Mouse (Mus musculus) liver, postnatal 0 days (tissue): ENCODE data around the gene Mbtps1.

Experiments
- CTCF ChIP-seq: sonication (generic); IDR thresholded peaks from 2 replicates; pipeline ENCODE4 v1.5.1; 2016; ENCODE audit warnings: antibody characterized with exemption, low read depth
- EP300 ChIP-seq: IDR thresholded peaks from 2 replicates; pipeline ENCODE4 v1.6.1; 2016; ENCODE audit warnings: antibody characterized with exemption, low read depth, mild to moderate bottlenecking

- TF ChIP-seq CTCF (no peak), EP300 (no peak)
Measured at GRCm38 (mm10) chr8:119530937-119531336, 27.6 kb downstream of the Mbtps1 start.
